ENCODE assay signal across 15 mouse cellular contexts in genomic region chr2:32718761-32719160, GRCm38 (mm10). TPM values are rescaled to one million over a fixed set of nuclear protein-coding genes. Genes with fewer than 3 reads are reported as not detected.
A peak's percentile ranks its signal among the peaks of the same experiment; 100 is the strongest.
DNase-seq lines count a peak whose midpoint lies in the region; ATAC-seq and TF ChIP-seq lines count a peak whose summit lies in the region.
"Had no signal": no experiment of that assay in that cellular context is flagged by ENCODE, and none has a peak within 500 bp of the region (broad histone marks: within the 10 kb centered on the region; RNA-seq: fewer than 3 reads in every experiment).

No protein-coding gene starts in this region.

- no peak overlapping the region for H3K4me2 ChIP-seq in neural tube, embryonic 11.5 days (ENCODE audit: low read depth)
- H3K4me2 ChIP-seq in hindbrain, postnatal 0 days (ENCODE audit: low read depth, low read length), result no peak overlapping the region
- no peak overlapping the region for H3K4me2 ChIP-seq in neural tube, embryonic 15.5 days
- no peak overlapping the region for H3K4me2 ChIP-seq in kidney, embryonic 14.5 days (replicated peaks; ENCODE audit: low read depth, low read length)
- H3K4me2 ChIP-seq: heart, embryonic 15.5 days; kidney, embryonic 15.5 days had no signal

- H3K9me3 ChIP-seq in neural tube, embryonic 11.5 days (ENCODE audit: control insufficient read depth, low read length), result no peaks in the 10 kb centered on the region
- H3K9me3 ChIP-seq in hindbrain, postnatal 0 days (ENCODE audit: low read length), result no peaks in the 10 kb centered on the region
- no peaks in the 10 kb centered on the region for H3K9me3 ChIP-seq in neural tube, embryonic 15.5 days (replicated peaks)
- H3K9me3 ChIP-seq in kidney, embryonic 14.5 days (ENCODE audit: control insufficient read depth, low read length), result no peaks in the 10 kb centered on the region
- H3K9me3 ChIP-seq: heart, embryonic 15.5 days; kidney, embryonic 15.5 days had no signal

- intact Hi-C loops in gastrocnemius, adult 2 months (cut with DNase I), result no loop called here

- WGBS in neural tube, embryonic 11.5 days, result 52% methylated on average over 9 of the region's 9 CpGs
- WGBS in hindbrain, postnatal 0 days, result 23% methylated on average over 9 of the region's 9 CpGs
- WGBS in neural tube, embryonic 15.5 days, result 29% methylated on average over 9 of the region's 9 CpGs
- 58% methylated on average over 9 of the region's 9 CpGs for WGBS in kidney, embryonic 14.5 days

- no peak overlapping the region for H3K27ac ChIP-seq in neural tube, embryonic 11.5 days (ENCODE audit: low read depth, low read length)
- peak overlapping the region; percentile 26; the same call in 1 of the 2 replicates for H3K27ac ChIP-seq in hindbrain, postnatal 0 days
- no peak overlapping the region; the same call in 1 of the 2 replicates for H3K27ac ChIP-seq in neural tube, embryonic 15.5 days (replicated peaks)
- H3K27ac ChIP-seq in gastrocnemius, adult 2 months, result no peak overlapping the region
- H3K27ac ChIP-seq in kidney, embryonic 14.5 days (ENCODE audit: low read depth, low read length), result no peak overlapping the region
- H3K27ac ChIP-seq: heart, embryonic 15.5 days; kidney, embryonic 15.5 days; liver, embryonic 14.5 days had no signal

- H3K4me3 ChIP-seq in neural tube, embryonic 11.5 days (ENCODE audit: low read depth, low read length), result no peak overlapping the region
- H3K4me3 ChIP-seq in hindbrain, postnatal 0 days (ENCODE audit: low read length), result no peak overlapping the region
- no peak overlapping the region for H3K4me3 ChIP-seq in neural tube, embryonic 15.5 days (replicated peaks)
- H3K4me3 ChIP-seq in gastrocnemius, adult 2 months, result no peak overlapping the region
- H3K4me3 ChIP-seq in kidney, embryonic 14.5 days (ENCODE audit: low read length), result no peak overlapping the region
- H3K4me3 ChIP-seq: heart, embryonic 15.5 days; kidney, embryonic 15.5 days; myocyte had no signal

- H3K36me3 ChIP-seq in neural tube, embryonic 11.5 days (ENCODE audit: control insufficient read depth, insufficient read depth, low read length), result no peaks in the 10 kb centered on the region
- H3K36me3 ChIP-seq in hindbrain, postnatal 0 days (ENCODE audit: insufficient read depth, low read length), result no peaks in the 10 kb centered on the region
- H3K36me3 ChIP-seq in neural tube, embryonic 15.5 days, result no peaks in the 10 kb centered on the region
- no peaks in the 10 kb centered on the region for H3K36me3 ChIP-seq in kidney, embryonic 14.5 days (ENCODE audit: control insufficient read depth, insufficient read depth, low read length)
- H3K36me3 ChIP-seq: heart, embryonic 15.5 days; kidney, embryonic 15.5 days had no signal

- H3K27me3 ChIP-seq in neural tube, embryonic 11.5 days (ENCODE audit: control insufficient read depth, insufficient read depth, low read length), result no peaks in the 10 kb centered on the region
- no peaks in the 10 kb centered on the region for H3K27me3 ChIP-seq in hindbrain, postnatal 0 days (ENCODE audit: insufficient read depth, low read length)
- no peaks in the 10 kb centered on the region for H3K27me3 ChIP-seq in neural tube, embryonic 15.5 days (replicated peaks)
- no peaks in the 10 kb centered on the region for H3K27me3 ChIP-seq in kidney, embryonic 14.5 days (ENCODE audit: control insufficient read depth, insufficient read depth, low read length)
- H3K27me3 ChIP-seq: heart, embryonic 15.5 days; kidney, embryonic 15.5 days had no signal

- peaks cover 8% of the 10 kb centered on the region for H3K4me1 ChIP-seq in neural tube, embryonic 11.5 days (ENCODE audit: control insufficient read depth, insufficient read depth, low read length)
- H3K4me1 ChIP-seq in hindbrain, postnatal 0 days (ENCODE audit: insufficient read depth, low read length), result peaks cover 5% of the 10 kb centered on the region; the same call in 1 of the 2 replicates
- H3K4me1 ChIP-seq in neural tube, embryonic 15.5 days, result peaks cover 17% of the 10 kb centered on the region
- peaks cover 5% of the 10 kb centered on the region; the same call in 1 of the 2 replicates for H3K4me1 ChIP-seq in kidney, embryonic 14.5 days (ENCODE audit: control insufficient read depth, insufficient read depth, low read length)

- no peak overlapping the region for H3K9ac ChIP-seq in neural tube, embryonic 11.5 days (ENCODE audit: low read length)
- no peak overlapping the region for H3K9ac ChIP-seq in hindbrain, postnatal 0 days (replicated peaks; ENCODE audit: low read length)
- H3K9ac ChIP-seq in neural tube, embryonic 15.5 days (replicated peaks), result no peak overlapping the region
- H3K9ac ChIP-seq in kidney, embryonic 14.5 days (ENCODE audit: low read depth, low read length), result no peak overlapping the region
- H3K9ac ChIP-seq: heart, embryonic 15.5 days; kidney, embryonic 15.5 days; liver, embryonic 14.5 days had no signal

- DNase-seq in cerebellum, postnatal 10 days, result peak; percentile 46 to 62
- no peak for DNase-seq in cerebellum, adult 9-11 months
- peak; percentile 40 for DNase-seq in neural tube, embryonic 11.5 days (ENCODE audit: low spot score)
- no peak for DNase-seq in neural tube, embryonic 10.5 days (ENCODE audit: extremely low spot score, low spot score)
- peak; percentile 75 for DNase-seq in hindbrain, postnatal 0 days (ENCODE audit: low spot score)
- no peak for DNase-seq in gastrocnemius, adult 2 months
- DNase-seq: adrenal gland, postnatal 14 days had no signal

- TF ChIP-seq CTCF in hindbrain, postnatal 0 days (IDR thresholded peaks at IDR 0.05; ENCODE audit: low read depth), result no peak
- TF ChIP-seq CTCF in gastrocnemius, adult 2 months (IDR thresholded peaks at IDR 0.05), result no peak

- ATAC-seq in neural tube, embryonic 11.5 days (ENCODE audit: insufficient read depth, low FRiP score, low TSS enrichment), result no peak
- peak; percentile 84 for ATAC-seq in hindbrain, postnatal 0 days
- ATAC-seq in neural tube, embryonic 15.5 days (ENCODE audit: low FRiP score), result peak; percentile 46; the same call in 1 of the 2 replicates
- ATAC-seq in kidney, embryonic 14.5 days (ENCODE audit: low FRiP score, low TSS enrichment), result no peak

RNA-seq across cellular contexts. Expression of gene Sh2d3c, which starts 2.1 kb away (rescaled TPM):
- polyA plus RNA-seq in neural tube, embryonic 11.5 days (2014; fragmentation: Nextera tagmentation; extraction: Ambion mirVana), result 30.6 TPM in 2 replicates
- total RNA-seq in hindbrain, postnatal 0 days (2014; rRNA removed), result 43.8 and 56.9 TPM in 2 replicates
- 49.5 and 52.8 TPM in 2 replicates for polyA plus RNA-seq in hindbrain, postnatal 0 days (2015; fragmentation: Nextera tagmentation; extraction: Ambion mirVana)
- polyA plus RNA-seq in neural tube, embryonic 15.5 days (2015; fragmentation: Nextera tagmentation; extraction: Ambion mirVana), result 50.1 and 51.5 TPM in 2 replicates
- 10 to 100 TPM in 1 of 2 experiments, 1 to 10 TPM in 1; 4.4 to 12.0 TPM for total RNA-seq in gastrocnemius, adult 2 months (2021)
- polyA plus RNA-seq in kidney, embryonic 14.5 days (2014; fragmentation: Nextera tagmentation; extraction: Ambion mirVana), result 19.8 and 25.4 TPM in 2 replicates

RNA-seq across cellular contexts. Expression of gene Cdk9, which starts 5.9 kb away (rescaled TPM):
- polyA plus RNA-seq in neural tube, embryonic 11.5 days (2014; fragmentation: Nextera tagmentation; extraction: Ambion mirVana), result 82.4 and 84.6 TPM in 2 replicates
- 108 and 116 TPM in 2 replicates for total RNA-seq in hindbrain, postnatal 0 days (2014; rRNA removed)
- polyA plus RNA-seq in hindbrain, postnatal 0 days (2015; fragmentation: Nextera tagmentation; extraction: Ambion mirVana), result 61.1 and 65.3 TPM in 2 replicates
- polyA plus RNA-seq in neural tube, embryonic 15.5 days (2015; fragmentation: Nextera tagmentation; extraction: Ambion mirVana), result 63.0 and 82.4 TPM in 2 replicates
- total RNA-seq in gastrocnemius, adult 2 months (2021), result 10 to 100 TPM; 20.2 to 22.0 TPM
- polyA plus RNA-seq in kidney, embryonic 14.5 days (2014; fragmentation: Nextera tagmentation; extraction: Ambion mirVana), result 105 and 106 TPM in 2 replicates

RNA-seq across cellular contexts. Expression of gene Fpgs, which starts 14.8 kb away (rescaled TPM):
- 18.0 and 19.4 TPM in 2 replicates for polyA plus RNA-seq in neural tube, embryonic 11.5 days (2014; fragmentation: Nextera tagmentation; extraction: Ambion mirVana)
- total RNA-seq in hindbrain, postnatal 0 days (2014; rRNA removed), result 23.1 and 32.6 TPM in 2 replicates
- 22.8 and 23.4 TPM in 2 replicates for polyA plus RNA-seq in hindbrain, postnatal 0 days (2015; fragmentation: Nextera tagmentation; extraction: Ambion mirVana)
- 19.3 and 20.6 TPM in 2 replicates for polyA plus RNA-seq in neural tube, embryonic 15.5 days (2015; fragmentation: Nextera tagmentation; extraction: Ambion mirVana)
- 1 to 10 TPM; 5.9 to 6.9 TPM for total RNA-seq in gastrocnemius, adult 2 months (2021)
- 27.1 and 33.2 TPM in 2 replicates for polyA plus RNA-seq in kidney, embryonic 14.5 days (2014; fragmentation: Nextera tagmentation; extraction: Ambion mirVana)

RNA-seq across cellular contexts. Expression of gene 6330409D20Rik, which starts 22.1 kb away (rescaled TPM):
- polyA plus RNA-seq in neural tube, embryonic 11.5 days (2014; fragmentation: Nextera tagmentation; extraction: Ambion mirVana), result 2.1 and 2.2 TPM in 2 replicates
- total RNA-seq in hindbrain, postnatal 0 days (2014; rRNA removed), result 1.7 and 3.2 TPM in 2 replicates
- polyA plus RNA-seq in hindbrain, postnatal 0 days (2015; fragmentation: Nextera tagmentation; extraction: Ambion mirVana), result 3.6 and 5.1 TPM in 2 replicates
- polyA plus RNA-seq in neural tube, embryonic 15.5 days (2015; fragmentation: Nextera tagmentation; extraction: Ambion mirVana), result 2.9 and 3.6 TPM in 2 replicates
- total RNA-seq in gastrocnemius, adult 2 months (2021), result not detected
- polyA plus RNA-seq in kidney, embryonic 14.5 days (2014; fragmentation: Nextera tagmentation; extraction: Ambion mirVana), result not detected in 2 replicates
- total RNA-seq: adrenal gland, postnatal 14 days; MEL had no signal
- polyA plus RNA-seq: kidney, embryonic 15.5 days; myocyte; urinary bladder, adult 2 months had no signal

RNA-seq across cellular contexts. Expression of gene Tor2a, which starts 38.3 kb away (rescaled TPM):
- 59.7 and 63.1 TPM in 2 replicates for polyA plus RNA-seq in neural tube, embryonic 11.5 days (2014; fragmentation: Nextera tagmentation; extraction: Ambion mirVana)
- total RNA-seq in hindbrain, postnatal 0 days (2014; rRNA removed), result 75.1 and 81.1 TPM in 2 replicates
- polyA plus RNA-seq in hindbrain, postnatal 0 days (2015; fragmentation: Nextera tagmentation; extraction: Ambion mirVana), result 48.2 and 49.1 TPM in 2 replicates
- polyA plus RNA-seq in neural tube, embryonic 15.5 days (2015; fragmentation: Nextera tagmentation; extraction: Ambion mirVana), result 54.4 and 60.6 TPM in 2 replicates
- 1 to 10 TPM; 3.7 to 4.9 TPM for total RNA-seq in gastrocnemius, adult 2 months (2021)
- polyA plus RNA-seq in kidney, embryonic 14.5 days (2014; fragmentation: Nextera tagmentation; extraction: Ambion mirVana), result 75.6 and 76.8 TPM in 2 replicates

Comparison
In these comparisons a context has a peak if more than half of its experiments do, and no peak if none do; other contexts are left out.
1. DNase-seq: peak in cerebellum, postnatal 10 days (2 of 2), neural tube, embryonic 11.5 days (single experiment) and hindbrain, postnatal 0 days (single experiment); none in cerebellum, adult 9-11 months (single experiment), neural tube, embryonic 10.5 days (single experiment) and gastrocnemius, adult 2 months (single experiment).
2. ATAC-seq: peak in hindbrain, postnatal 0 days (single experiment) and neural tube, embryonic 15.5 days (single experiment); none in neural tube, embryonic 11.5 days (single experiment) and kidney, embryonic 14.5 days (single experiment).